Mouse (Mus musculus): Measurements from ENCODE around the gene Rftn2.

The Rftn2 gene

DNA sequence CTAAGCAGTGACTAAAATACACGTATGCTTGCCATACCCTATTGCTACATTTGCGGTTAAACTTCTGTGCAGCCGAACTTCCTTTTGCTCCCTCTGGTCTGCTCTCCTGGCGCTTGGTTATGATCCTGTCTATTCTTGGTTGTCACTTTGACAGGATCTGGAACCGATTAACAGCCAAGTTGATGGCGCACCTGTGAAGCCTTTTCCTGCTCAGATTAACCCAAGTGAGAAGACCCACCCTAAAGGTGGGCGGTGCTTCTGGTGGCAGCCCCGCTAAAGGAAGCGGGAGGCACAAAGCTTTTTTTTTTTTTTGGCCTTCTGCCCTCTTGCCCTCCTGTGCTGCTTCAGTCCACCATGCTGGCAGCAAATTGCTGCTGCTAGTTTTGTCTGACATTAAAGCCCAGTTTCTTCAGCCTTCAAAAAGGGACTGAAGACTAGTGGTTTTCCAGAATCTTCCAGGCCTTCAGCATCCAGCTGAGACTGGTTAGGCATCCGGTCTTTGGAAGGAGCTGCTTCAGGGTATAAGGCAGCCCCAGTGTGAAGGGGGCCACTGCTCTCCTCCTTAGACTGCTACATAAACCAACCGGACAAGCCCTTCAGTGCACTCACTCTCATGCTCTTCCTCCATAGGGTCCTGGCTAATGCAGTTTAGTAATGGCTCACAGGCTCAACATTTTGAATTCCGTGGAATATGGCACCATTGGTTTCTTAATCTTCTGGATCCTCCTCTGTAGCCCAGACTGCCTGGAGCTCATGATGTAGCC lies 16.2 kb downstream of the Rftn2 start:
- no peak for DNase-seq

DNA sequence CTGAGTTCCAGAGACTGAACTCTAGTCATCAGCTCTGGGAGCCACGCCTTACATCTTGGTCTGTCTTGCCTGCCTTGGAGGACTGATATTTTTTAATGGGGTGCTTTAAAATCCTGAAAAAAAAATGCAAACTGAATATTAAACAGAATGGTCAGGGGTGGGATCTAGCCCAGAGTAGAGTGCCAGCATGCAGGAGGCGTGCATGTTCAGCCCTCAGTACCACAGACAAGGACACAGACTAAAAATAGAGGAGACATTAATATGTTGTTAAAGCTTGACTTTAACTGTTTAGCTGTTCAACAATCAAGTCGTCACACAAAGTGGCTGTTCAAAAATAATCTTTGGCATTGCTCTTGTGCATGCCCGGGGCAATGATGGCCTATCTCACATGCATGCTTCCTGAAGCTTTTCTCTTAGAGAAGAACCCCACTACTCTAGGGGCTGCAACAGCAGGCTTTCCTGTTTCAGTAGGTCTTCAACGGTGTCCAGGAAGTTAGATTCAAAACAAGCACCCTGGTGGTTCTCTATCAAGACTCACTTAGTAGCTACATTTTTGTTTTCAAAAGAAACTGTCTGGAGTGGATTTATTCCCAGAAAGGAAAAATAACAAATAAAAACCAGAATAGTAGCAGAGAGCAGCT lies 18.0 kb downstream of the Rftn2 start:
- no peak for DNase-seq

DNA sequence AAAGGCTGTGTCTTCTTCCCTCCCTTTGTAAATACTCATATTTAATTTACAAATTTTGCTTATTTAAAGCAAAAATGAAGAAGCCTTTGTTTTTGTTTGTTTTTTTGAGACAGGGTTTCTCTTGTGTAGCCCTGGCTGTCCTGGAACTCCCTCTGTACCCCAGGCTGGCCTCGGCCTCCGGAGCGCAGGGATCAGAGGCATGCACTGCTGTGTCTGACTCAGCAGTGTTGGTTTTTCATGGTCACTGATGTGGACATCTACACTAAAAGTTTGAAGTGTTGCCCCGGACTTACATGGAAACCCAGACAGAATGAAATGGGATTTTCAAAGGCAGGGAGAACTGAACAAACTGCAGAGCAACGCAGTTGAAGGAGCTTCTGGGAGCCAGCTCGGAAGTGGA lies 19.0 kb downstream of the Rftn2 start:
- no peak for DNase-seq

DNA sequence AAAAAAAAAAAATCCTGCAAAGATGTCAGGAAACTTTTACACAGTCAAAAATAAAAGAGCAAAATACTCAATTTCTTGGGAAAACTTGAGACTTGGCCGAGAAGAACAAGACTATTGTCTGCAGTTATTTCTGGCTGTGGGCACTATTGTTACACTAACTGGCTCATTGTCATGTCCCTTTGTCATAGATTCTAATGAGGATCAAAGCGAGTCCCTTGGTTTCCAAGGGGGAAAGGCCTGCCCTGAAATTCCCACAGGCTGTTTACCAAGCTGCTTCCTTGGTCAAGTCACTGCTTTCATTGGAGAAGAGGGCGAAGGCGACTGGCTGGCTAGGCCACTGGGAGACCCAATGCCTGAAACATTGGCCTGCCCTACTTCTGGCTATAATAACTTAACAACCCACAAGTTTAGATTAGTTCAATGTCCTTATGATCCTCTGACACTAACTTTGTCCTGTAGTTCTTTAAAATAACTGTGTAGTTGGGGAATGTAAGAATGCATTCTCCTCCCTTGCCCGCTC lies 20.7 kb downstream of the Rftn2 start:
- DNase-seq, result no peak

DNA sequence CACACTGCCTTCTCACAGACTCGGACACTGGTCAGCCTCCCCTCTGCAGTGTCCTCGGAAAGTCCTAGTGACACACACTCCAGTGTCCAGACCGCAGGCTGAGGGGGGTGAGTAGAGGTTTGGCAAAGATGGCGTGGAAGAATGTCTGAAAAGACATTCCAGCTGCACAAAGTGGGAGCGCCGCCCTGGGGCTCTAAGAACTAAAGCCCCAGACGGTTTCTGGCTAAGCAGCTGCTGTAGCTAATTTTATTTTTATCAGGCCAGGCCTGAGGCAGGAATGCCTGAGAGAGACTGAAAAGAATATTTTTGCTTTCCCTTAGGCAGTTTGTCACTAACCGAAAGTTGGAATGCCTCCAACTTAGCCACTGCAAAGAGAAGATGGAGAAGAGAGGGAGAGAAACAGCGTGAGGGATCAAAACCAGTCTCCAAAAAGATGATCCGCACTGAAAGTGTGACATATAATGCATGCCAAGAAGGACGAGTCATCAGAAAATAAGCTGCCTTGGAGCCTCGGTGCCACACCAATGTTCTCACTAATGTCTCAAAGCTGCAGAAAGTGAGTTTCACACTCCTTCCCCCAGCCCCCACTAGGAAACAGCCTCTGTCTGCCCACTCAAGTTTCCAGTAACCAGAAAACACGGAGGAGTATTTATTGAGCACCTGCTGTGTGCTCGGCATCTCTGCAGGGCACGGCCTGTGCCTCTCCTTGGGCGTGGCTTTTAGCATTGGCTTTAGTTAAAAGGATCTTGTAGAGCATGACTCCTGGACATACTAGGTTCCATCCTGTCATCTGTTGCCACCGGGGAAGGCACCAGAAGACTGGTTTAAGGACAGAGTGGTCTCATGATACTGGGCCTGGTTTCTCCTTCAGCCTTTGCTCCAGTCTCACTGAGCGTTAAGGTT lies 24.5 kb downstream of the Rftn2 start:
- DNase-seq, result peak; percentile 37

DNA sequence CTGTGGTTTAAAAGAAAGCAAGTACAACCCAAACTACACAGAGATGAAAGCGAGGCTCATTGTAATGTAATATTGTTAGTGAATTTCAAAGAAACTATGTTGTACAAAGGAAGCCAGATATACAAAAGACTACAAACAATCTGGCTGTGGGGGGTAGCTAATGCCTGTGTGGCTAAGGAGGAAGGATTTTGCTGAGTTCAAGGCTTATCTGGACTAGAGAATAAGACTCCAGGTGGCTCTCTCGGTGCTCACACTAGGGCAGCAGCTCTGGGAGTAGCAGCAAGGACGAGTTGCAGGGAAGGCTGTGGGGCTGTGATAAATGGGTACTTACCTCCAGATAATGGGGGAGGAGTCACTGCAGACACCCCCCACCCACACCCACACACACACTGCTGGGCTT lies 27.9 kb downstream of the Rftn2 start:
- no peak for DNase-seq

DNA sequence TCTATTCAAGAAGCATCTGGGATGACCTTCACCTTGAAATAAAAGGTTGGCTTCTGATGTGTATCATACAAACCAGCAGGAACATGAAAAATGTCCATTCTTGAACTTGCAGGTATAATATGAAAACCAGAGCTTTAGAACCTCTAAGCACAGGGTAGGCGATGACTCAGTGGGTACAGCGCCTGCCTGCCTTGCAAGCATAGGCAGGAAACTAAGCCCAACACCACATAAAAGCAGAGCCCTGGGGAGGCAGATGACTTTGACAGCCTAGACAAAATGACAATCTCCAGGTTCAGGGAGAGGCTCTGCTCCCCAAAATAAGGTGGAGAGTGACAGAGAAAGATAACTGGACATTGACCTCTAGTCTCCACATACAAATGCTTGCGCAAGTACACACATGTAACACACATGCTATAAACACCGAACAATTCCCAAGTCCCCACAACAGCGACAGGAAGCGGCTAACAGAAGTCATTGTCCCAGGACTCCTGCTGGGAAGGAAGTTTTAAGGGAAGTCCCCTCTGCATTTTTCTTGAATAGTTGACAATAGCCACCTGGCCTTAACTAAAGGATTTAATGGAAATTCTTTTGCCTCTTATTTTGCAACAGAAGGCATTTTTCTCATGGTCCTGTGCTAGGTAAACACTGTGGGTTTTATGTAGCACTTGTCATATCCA lies 30.1 kb downstream of the Rftn2 start:
- DNase-seq, result no peak

DNA sequence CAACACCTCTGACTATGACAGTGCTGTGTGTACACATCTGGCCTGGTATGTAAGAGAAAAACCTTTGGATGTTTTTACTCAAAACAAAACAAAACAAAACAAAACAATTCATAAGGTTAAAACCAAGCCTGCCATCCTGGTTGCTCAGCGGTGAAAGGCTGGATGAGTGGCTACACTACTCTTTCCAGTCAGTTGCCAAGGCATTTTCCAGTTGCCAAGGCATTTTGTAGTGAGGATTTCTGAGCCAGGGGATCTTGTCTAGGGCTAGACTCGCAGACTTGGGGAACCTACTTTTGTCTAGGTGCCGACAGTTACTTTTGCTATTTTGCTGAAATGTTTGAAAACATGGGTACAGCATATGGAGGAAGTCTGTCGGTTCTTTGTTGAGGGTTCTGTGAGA lies 31.6 kb downstream of the Rftn2 start:
- DNase-seq, result no peak

DNA sequence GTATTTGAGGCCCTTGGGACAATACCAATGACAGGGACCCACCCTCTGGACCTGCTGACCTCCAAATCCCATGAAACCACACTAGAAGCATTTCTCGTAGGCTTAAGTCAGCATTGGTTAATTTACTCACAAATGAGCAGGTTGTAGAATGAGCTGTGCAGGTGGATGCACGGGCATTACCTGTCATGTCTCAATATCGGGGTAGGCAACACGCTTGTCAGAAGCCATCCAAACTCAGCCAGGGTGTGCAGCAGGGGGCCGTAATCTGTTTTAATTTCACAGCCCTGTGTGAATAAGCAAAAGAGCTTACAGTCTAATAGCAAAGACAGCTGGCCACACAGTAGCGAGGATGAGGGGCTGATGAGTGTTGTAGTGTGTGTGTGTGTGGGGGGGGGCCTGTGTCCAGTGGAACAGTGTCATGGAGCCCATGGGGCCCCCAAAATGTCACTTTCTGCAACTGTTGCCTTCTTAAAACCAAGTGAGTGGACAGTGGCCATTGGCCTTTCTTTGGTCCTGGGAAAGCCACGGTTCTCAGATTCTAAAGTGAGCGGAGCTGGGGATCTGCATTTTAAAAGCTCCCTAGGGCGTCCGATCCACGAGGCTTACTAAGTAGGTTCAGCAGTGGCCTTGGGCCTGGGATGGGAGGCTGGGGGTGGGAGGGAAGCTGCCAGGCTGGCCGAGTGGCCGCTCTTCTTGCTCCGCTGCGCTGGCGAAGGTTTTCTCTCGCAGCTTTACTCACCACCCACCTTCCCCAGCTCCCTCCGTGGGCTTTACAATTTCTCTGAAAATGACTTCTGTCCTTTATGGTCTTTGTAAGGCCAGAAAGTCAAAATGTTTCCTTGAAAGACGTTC lies 32.3 kb downstream of the Rftn2 start:
- no peak for DNase-seq

DNA sequence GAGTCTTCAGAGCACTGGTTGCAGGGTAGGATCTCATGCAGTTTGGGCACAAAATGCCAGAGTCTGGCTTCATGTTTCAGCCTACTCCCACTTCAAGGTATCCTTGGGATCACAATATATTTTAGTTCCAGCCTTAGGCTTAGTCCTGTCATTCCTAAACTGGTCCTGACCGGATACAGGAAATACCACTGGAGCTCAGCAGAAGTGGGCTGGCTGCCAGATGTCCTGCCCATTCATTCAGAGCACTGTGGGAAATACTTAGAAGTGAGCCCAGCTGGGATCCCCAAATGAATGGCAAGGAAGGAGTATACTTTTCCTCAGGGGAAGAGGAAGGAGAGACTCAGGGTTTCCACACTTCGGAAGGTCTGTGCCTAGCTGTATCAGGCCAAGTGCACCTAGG lies 33.3 kb downstream of the Rftn2 start:
- peak; percentile 37 for DNase-seq

DNA sequence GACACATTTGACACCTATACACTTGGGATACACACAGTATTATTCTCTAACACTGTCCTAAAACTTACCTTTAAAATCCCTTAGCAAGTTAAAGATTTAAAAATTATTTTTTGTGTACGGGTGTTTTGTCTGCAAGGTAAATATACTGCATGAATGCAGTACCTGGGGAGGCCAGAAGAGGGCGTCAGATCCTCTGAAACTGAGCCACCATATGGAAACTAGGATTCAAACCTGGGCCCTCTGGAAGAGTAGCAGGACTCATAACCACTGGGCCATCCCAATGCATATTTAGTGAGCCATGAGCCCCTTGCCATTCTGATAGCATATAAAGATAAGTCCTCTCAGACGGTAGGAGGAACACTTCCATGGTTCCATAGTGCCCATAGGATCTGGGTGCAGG lies 33.8 kb downstream of the Rftn2 start:
- peak; percentile 28 for DNase-seq

DNA sequence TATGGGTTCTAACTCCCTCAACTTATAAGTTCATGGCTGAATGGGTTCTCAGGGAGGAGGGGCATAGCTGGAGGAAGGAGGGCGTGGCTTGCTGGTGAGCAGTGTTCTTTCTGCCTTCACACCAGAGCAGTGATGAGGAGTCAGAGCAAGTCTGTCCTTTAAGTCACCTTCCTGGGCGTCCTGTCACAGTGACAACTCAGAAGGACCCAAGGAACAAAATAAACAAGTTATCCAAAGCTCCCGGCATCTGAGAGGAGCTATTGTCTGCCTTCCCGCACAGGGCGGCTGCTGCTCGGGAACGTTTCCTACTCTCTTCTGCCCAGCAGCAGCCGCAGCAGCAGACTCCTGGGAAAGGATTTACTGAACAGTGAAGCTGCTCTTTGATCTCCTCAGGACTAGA lies 34.6 kb downstream of the Rftn2 start:
- no peak for DNase-seq

DNA sequence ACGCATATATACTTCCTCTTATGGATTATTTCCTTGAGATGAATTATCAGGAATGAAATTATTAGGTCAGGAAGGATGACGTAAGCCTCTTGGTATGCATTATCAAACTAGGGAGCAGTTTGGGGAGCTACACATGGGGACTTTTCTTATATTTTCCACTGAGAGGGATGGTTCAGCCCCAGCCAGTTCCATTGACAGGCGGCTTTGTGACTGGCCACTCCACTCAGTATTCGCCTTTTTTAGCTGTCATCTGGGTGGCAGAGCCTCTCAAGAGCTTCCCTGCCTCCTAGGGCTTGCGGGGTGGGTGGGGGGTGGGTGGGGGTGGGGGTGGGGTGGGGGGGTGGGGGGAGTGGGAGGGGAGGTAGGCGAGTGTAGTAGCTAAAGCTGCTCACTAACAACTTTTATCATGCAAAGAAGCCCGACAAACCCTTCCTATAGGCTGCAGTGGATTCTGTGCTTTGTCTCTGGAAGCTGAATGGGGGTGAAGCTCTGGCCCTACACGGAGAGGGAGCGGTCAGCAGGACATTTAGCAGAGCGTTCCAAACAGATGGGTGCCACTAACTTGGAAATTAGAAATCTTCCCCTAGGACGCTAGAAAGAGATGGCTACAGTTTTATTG lies 39.9 kb downstream of the Rftn2 start:
- no peak for DNase-seq

DNA sequence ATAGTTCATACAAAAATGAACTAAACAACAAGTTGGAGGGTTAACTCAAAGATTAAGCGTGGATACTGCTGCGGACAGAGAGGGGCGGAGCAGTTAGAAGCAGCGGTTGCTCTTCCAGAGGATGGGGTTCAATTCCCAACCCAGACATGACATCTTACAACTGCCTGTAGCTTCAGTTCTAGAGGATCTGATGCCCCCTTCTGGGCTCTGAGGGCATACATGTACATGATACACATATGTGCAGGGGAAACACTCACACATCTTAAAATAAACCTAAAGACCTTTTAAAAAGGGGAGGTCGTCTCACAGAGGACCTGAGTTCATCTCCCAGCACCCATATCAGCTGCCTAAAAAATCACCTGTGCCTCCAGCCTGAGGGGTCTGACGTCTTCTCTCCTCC lies 40.9 kb downstream of the Rftn2 start:
- DNase-seq, result no peak

DNA sequence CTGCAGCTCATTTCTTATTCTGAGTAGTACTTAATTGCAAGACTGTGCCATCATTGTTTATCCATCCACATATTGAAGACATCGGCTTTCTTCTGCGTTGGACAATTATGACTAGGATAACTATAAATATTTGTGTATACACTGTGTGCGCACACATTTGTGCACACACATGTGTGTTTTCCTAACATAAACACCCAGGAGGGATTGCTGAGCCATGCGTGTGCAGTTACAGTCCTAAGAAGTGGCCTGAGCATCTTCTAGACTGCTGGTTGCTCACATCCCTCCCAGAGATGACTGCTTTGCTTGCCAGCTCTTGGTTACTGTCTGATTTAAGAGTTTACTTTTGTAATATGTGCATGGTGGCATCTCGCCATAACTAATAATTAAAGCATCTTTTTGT lies 44.2 kb downstream of the Rftn2 start:
- no peak for DNase-seq

DNA sequence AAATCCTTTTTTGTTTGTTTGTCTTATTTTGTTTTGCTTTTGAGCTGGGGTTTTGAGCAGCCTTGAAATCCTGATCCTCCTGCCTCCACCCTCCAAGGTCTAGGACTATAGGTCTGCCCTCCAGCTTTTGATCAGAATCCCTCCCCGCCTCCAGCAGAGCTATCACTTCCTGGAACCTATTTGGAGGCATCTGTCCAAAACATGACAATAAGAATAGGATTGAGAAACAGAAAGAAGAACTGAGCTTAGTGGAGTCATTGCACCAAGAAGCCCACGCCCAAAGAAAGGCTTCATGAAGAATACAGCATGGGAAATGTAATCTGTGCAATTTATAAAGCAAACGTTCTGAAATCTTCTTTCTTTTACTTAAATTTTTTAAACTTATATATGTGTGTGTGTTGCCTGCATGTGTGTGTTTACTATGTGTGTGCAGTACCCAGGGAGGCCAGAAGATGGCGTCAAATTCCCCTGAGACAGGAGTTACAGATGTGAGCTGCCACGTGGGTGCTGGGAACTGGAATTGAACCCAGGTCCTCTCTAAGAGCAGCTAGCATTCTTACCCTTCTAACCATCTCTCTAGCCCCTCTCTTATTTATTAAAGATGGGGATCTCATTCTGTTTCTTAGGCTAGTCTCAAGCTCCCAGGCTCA lies 46.5 kb downstream of the Rftn2 start:
- DNase-seq, result no peak

DNA sequence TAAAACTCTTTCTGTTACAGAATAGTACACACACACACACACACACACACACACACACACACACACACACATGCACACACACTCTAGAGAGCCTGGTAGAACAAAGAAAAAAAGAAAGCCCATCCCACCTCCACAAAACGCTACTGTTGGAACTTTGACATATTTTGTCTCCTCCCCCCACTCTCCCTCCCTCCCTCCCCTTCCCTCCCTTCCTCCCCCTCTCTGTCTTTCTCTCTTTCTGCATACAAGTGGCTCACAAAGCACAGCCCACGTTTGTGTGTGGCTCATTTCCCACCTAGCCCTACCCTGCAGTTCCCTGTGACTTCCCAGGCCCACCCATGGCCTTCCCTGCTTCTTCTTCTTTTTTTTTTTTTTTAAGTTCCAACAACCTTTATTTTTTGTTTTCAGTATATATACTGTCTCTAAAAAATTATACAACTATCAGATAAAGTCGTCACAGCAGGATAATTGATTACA lies 52.0 kb downstream of the Rftn2 start:
- DNase-seq, result no peak

DNA sequence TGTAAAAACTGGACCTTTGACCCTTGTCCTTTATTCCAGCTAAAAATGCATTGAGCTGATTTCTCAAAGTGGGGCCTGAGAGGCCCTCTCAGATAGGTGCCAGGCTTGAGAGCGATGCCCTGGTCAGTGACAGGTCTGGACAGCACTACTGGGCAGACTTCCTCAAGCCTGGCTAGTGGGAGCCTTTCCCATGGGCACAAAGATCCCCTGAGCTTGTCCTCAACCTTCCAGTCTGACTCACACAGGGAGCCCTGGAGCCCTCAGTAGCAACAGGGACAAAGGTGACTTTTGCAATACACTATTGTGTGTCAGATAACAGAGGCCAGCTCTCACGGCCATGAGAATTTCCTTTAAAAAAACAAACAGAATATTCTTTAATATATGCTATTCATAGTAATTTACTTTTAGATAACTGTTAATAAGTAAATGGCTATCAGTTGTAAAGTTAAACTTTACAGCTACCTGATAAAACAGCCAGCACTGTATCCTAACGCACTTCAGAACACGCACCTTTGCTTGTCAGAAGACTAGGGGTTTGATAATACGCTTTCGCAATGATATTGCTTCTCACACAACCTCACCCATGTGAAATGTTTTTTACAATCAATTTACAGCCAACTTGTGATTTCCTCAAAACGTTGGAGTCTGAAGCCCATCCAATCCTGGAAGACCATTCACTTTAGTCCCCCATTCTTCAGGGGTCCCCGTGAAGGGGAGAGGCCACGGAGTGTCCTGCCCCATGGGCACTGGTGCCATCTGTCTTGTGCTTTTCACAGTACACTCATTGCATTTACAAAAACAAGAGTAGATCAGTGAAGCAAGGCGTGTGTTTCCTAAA lies 52.6 kb downstream of the Rftn2 start:
- DNase-seq, result no peak

DNA sequence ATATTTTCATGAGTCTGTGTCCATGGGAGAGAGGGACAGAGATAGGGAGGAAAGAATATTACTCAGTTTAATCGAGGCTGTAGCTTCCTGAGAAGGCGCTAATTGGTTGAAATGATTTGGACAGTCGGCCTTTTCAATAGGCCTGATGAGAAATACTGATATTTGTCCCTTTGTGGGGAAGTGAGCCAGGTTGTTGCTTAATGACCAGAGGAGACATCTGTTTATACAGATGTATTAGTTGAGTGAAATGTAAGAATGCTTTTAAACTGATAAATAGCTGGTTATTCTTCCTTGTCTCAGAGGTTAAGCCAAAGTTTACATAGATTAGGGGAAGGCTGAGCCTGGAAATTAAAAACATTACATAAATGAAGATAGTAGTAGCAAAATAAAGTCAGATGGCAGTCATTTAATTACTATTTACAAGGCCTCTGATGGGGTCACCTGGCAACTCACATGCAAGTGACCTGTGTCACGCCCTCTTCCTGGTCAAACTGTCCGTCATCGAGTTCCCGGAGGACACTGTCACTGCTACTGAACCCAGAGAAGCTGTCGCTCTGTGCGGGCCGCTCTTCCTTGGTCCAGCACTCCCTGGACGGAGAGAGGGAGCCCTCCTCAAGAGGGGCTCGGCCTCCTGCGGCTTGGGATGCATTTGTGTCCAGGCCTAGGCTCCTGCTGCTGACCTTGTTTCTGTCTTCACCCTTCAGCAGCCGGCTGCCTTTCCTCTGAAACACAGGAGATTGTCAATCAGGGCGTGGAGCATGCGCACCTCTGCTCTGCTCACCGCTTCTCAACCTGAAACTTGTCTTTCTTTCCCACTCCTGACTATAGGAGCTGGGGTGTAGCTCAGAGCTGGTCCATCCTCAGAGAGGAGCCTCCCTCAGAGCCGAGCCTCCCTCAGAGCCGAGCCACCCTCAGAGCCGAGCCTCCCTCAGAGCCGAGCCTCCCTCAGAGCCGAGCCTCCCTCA lies 54.9 kb downstream of the Rftn2 start:
- no peak for DNase-seq
